Mouse (Mus musculus) gastrocnemius, postnatal 36 days (tissue): Measurements from ENCODE around the gene Tmem114. TPM values are rescaled to one million over a fixed set of nuclear protein-coding genes. Genes with fewer than 3 reads are reported as not detected.
A peak's percentile ranks its signal among the peaks of the same experiment; 100 is the strongest.

Experiments
- DNase-seq, 2 experiments: peaks; one replicate each; pipeline ENCODE4 v3.0.0; 2022
- intact Hi-C: fragments of 180-260 bp; cut with DNase I; formaldehyde crosslinking; loops from one replicate; pipeline ENCODE4 v1.15.1; 2025
- long read RNA-seq, 2 experiments: library from polyadenylated mRNA; stranded (forward); transcript quantifications; one replicate each; pipeline ENCODE4 v2.0.0; 2021
- total RNA-seq, 2 experiments: library from RNA; stranded (reverse); gene quantifications; 2 replicates each; pipeline ENCODE4 v1.2.3; 2021

Tmem114 gene
- total RNA-seq, result not detected
- long read RNA-seq, experiment 1, result 0 reads
- long read RNA-seq, experiment 2, result 0 reads

GRCm38 (mm10) chr16:8424971-8425330 lies at the start of gene Tmem114:
TSS of gene Tmem114 (minus strand) at chr16:8425136.
- intact Hi-C loops, result no loop called here

GRCm38 (mm10) chr16:8470603-8471481 lies 45.9 kb upstream of the Tmem114 start, which contains the start of gene Mettl22:
TSS of gene Mettl22 (plus strand) at chr16:8470788.
- peak; percentile 83 to 84 for DNase-seq

More at GRCm38 (mm10) chr16:8424971-8425330, at the start of gene Tmem114:
- DNase-seq, result no peak

GRCm38 (mm10) chr16:8470132-8470531 lies 45.2 kb upstream of the Tmem114 start:
- DNase-seq, result no peak
- intact Hi-C loops, result no loop called here

More at GRCm38 (mm10) chr16:8470603-8471481, 45.9 kb upstream of the Tmem114 start, which contains the start of gene Mettl22:
- intact Hi-C loops, result no loop called here

GRCm38 (mm10) chr16:8459098-8459497 lies 34.2 kb upstream of the Tmem114 start:
- DNase-seq, result peak in 1 of 2 experiments; percentile 26
- intact Hi-C loops, result no loop called here

GRCm38 (mm10) chr16:8458391-8458790 lies 33.5 kb upstream of the Tmem114 start:
- intact Hi-C loops, result no loop called here
- no peak for DNase-seq

GRCm38 (mm10) chr16:8455221-8455620 lies 30.3 kb upstream of the Tmem114 start:
- no peak for DNase-seq
- intact Hi-C loops, result no loop called here

- DNase-seq, result no peak
- intact Hi-C loops, result no loop called here
Observed at GRCm38 (mm10) chr16:8453301-8453700, 28.4 kb upstream of the Tmem114 start.

GRCm38 (mm10) chr16:8446256-8446655 lies 21.3 kb upstream of the Tmem114 start:
- intact Hi-C loops, result no loop called here
- DNase-seq, result no peak

GRCm38 (mm10) chr16:8444911-8445310 lies 20.0 kb upstream of the Tmem114 start:
- no peak for DNase-seq
- intact Hi-C loops, result no loop called here

- DNase-seq, result no peak
- intact Hi-C loops, result no loop called here
Observed at GRCm38 (mm10) chr16:8432616-8433015, 7.7 kb upstream of the Tmem114 start.

GRCm38 (mm10) chr16:8429531-8429930 lies 4.6 kb upstream of the Tmem114 start:
- no peak for DNase-seq
- intact Hi-C loops, result no loop called here

GRCm38 (mm10) chr16:8425736-8426135 lies 800 bp upstream of the Tmem114 start:
- DNase-seq, result no peak
- intact Hi-C loops, result no loop called here

GRCm38 (mm10) chr16:8424161-8424970 lies 570 bp downstream of the Tmem114 start:
- DNase-seq, result no peak
- intact Hi-C loops, result no loop called here

GRCm38 (mm10) chr16:8423626-8424114 lies 1.3 kb downstream of the Tmem114 start:
- intact Hi-C loops, result no loop called here
- DNase-seq, result no peak

GRCm38 (mm10) chr16:8420842-8421241 lies 4.1 kb downstream of the Tmem114 start:
- intact Hi-C loops, result no loop called here
- DNase-seq, result no peak

GRCm38 (mm10) chr16:8420381-8420780 lies 4.6 kb downstream of the Tmem114 start:
- intact Hi-C loops, result no loop called here
- DNase-seq, result no peak

- DNase-seq, result no peak
- intact Hi-C loops, result loop anchor here (10.0 kb wide), 1 partner anchor 345 kb away; no protein-coding TSS in a partner anchor
Observed at GRCm38 (mm10) chr16:8419666-8420065, 5.3 kb downstream of the Tmem114 start.

GRCm38 (mm10) chr16:8418126-8418525 lies 6.8 kb downstream of the Tmem114 start:
- no peak for DNase-seq
- intact Hi-C loops, result loop anchor here (10.0 kb wide), 1 partner anchor 347 kb away; no protein-coding TSS in a partner anchor

GRCm38 (mm10) chr16:8417011-8417720 lies 7.8 kb downstream of the Tmem114 start:
- intact Hi-C loops, result loop anchor here (10.0 kb wide), 1 partner anchor 348 kb away; no protein-coding TSS in a partner anchor
- no peak for DNase-seq

GRCm38 (mm10) chr16:8415996-8416395 lies 8.9 kb downstream of the Tmem114 start:
- intact Hi-C loops, result loop anchor here (10.0 kb wide), 1 partner anchor 349 kb away; no protein-coding TSS in a partner anchor
- no peak for DNase-seq
